Mouse (Mus musculus) bone marrow macrophage, adult 2 months (primary cell): ENCODE data around the gene Ferd3l. TPM values are rescaled to one million over a fixed set of nuclear protein-coding genes. Genes with fewer than 3 reads are reported as not detected.

Source experiments
- H3K27ac ChIP-seq: 2 replicates; pipeline ENCODE4 v1.5.1; 2012; ENCODE audit warnings: low read depth, low read length; ENCODE audit not compliant: insufficient read depth
- H3K4me1 ChIP-seq: 2 replicates; pipeline ENCODE4 v1.6.1; 2012; ENCODE audit warnings: low read length; ENCODE audit not compliant: control insufficient read depth, insufficient read depth
- H3K4me3 ChIP-seq: 2 replicates; pipeline ENCODE4 v1.5.1; 2012; ENCODE audit warnings: mild to moderate bottlenecking, low read length, moderate library complexity; ENCODE audit not compliant: insufficient read depth
- CTCF ChIP-seq: IDR thresholded peaks from 2 replicates; pipeline ENCODE4 v1.5.1; 2012; ENCODE audit warnings: low read depth, mild to moderate bottlenecking, low read length, moderate library complexity
- POLR2A ChIP-seq: IDR thresholded peaks from 2 replicates; pipeline ENCODE4 v1.6.1; 2012; ENCODE audit warnings: mild to moderate bottlenecking, low read depth, low read length, borderline replicate concordance
- polyA plus RNA-seq: library from polyadenylated mRNA; stranded (reverse); fragments of >200 nt; gene quantifications from 2 replicates; pipeline ENCODE4 v1.2.4, GENCODE M21; 2012; ENCODE audit not compliant: missing spikeins, insufficient read depth, insufficient read length

The Ferd3l gene
- polyA plus RNA-seq, 1 experiment = not detected

DNA sequence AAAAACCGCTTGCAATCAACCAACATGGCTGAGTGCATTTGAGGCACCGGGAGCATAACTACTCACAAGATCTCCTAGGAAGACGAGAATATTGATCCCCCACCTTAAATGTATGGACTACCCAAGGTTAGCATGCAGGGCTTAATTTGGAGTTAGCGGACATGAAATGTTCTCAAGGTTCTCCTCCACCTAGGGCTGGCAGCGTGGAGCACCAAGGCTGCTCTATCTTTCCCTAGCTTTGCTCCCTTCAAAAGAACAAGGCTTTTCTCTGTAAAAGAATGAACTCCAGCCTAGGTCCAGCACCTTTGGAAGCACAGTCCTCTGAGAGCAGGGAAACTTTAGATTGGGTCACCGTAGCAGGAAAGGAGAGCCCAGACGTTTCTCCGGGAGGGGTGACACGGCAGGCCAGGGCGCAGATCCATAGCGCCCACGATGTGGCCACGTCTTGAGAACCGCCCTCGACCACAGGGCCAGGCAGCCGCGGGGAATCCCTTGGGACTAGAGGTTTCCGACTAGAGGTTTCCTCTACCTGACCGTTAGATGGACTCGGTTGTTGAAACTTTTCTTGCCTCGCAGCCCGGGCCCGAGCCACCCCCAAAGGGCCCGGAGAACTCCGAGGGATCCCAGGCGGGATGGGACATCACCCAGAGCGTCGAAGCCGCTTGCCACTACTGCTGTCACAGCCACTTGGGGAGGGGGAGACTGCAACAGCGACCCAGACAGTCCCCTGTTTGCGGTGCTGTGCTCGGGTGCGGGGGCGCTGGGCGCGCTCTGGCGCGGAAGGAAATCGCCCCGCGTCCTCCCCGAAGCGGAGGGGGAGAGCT, 28.6 kb downstream of the Ferd3l start:
- no peaks in the 10 kb centered on the region for H3K4me1 ChIP-seq
- TF ChIP-seq CTCF = no peak
- no peak for TF ChIP-seq POLR2A
- H3K4me3 ChIP-seq = no peak overlapping the region
- H3K27ac ChIP-seq = no peak overlapping the region

DNA sequence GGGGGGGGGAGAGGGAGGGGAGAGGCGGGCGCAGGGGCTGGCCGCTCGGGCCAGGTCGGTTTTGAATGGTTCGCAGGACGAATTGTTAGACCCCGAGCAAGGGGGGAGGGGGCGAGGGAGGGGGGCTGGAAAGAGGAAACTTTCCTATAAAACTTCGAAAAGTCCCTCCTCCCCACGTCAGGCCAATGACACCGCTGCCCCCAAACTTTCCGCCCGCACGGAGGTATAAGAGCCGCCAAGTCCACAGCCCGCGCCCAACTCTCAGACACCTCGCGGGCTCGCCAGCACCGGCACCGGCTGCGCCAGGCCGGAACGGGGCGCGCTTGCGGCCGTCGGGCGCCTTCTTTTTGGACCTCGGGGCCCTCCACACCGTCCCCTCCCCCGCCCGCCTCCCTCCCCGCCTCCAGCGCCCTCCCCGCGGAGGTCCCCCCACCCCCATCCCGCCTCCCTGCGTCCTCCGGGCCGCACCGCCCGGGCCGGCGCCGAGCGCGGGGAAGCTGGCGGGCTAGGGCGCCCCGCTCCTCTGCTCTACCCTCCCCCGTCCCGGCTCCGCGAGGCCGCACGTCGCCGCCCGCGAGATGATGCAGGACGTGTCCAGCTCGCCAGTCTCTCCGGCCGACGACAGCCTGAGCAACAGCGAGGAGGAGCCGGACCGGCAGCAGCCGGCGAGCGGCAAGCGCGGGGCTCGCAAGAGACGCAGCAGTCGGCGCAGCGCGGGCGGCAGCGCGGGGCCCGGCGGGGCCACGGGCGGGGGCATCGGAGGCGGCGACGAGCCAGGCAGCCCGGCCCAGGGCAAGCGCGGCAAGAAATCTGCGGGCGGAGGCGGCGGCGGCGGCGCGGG, 29.4 kb downstream of the Ferd3l start, which contains the start of gene Twist1:
Gene Twist1 (plus strand): TSS at position 272 of the 841 bp plus-strand sequence.
- H3K27ac ChIP-seq = no peak within 1 kb of the TSS
- peak within 1 kb of the TSS; percentile 48 for H3K4me3 ChIP-seq
- no peaks in the 10 kb centered on the region for H3K4me1 ChIP-seq
- TF ChIP-seq POLR2A = no peak
- no peak for TF ChIP-seq CTCF

DNA sequence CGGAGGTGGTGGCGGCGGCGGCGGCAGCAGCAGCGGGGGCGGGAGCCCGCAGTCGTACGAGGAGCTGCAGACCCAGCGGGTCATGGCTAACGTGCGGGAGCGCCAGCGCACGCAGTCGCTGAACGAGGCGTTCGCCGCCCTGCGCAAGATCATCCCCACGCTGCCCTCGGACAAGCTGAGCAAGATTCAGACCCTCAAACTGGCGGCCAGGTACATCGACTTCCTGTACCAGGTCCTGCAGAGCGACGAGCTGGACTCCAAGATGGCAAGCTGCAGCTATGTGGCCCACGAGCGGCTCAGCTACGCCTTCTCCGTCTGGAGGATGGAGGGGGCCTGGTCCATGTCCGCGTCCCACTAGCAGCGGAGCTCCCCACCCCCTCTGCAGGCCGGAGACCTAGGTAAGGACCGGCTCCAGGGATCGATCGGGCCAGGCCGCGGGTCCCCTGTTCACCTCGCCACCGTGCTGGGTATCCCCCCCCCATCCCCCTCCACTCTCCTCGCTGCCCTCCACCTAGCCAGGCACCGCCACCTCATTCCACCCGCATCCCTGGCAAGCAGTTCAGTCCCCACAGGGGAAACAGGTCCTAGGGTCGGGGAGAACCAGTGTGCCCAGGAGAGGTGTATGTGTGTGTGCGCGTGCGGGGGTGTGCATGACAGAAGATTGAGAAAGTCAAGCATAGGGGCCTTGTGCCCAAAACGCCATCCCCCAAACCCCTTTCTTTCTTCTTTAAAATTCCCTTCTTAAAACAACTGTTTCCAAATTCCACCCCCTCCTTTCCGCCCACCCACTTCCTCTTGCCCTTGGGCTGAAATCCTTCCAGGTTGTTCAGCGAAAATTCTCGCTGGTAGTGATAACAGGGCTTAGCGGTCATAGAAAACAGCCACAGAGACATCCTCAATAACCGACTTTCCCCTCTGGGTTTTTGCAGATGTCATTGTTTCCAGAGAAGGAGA, 30.3 kb downstream of the Ferd3l start:
- no peak for TF ChIP-seq CTCF
- TF ChIP-seq POLR2A = no peak
- peak overlapping the region; percentile 48; the same call in 1 of the 2 replicates for H3K4me3 ChIP-seq
- H3K27ac ChIP-seq = no peak overlapping the region
- no peaks in the 10 kb centered on the region for H3K4me1 ChIP-seq

DNA sequence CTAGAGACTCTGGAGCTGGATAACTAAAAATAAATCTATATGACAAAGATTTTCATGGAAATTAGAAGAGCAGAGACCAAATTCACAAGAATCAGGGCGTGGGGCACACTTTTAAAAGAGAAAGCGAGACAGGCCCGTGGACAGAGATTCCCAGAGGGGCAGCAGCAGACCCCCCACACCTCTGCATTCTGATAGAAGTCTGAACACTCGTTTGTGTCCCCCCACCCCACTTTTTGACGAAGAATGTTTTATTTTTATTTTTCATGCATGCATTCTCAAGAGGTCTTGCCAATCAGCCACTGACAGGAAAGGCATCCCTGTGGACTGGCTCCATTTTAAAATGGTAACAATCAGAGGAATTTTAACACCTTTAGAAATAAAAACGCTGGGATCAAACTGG, 31.0 kb downstream of the Ferd3l start:
- H3K4me3 ChIP-seq = no peak overlapping the region

DNA sequence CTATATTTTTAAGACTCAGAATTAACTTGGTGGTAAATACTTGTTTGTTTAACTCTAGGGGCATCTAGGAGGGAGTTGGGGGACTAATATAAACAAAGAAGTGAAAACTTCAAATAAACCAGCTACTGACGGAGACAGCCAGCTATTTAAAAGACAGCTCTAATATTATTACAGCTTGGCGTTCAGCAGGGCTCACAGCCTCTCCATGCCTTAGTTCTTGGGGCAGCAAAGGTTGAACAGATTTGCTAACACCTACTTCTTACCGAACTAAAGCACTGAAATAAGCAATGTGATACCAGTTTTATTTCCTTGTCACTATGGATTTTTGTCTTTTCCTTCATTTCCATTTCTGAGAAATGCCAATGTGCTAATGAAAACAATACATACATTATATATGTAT, 31.6 kb downstream of the Ferd3l start:
- Histone ChIP-seq H3K4me3 (no peak overlapping the region), H3K4me1 (no peaks in the 10 kb centered on the region)

More for the DNA sequence above, 31.0 kb downstream of the Ferd3l start:
- no peaks in the 10 kb centered on the region for H3K4me1 ChIP-seq
- TF ChIP-seq POLR2A (no peak), CTCF (no peak)
- no peak overlapping the region for H3K27ac ChIP-seq

DNA sequence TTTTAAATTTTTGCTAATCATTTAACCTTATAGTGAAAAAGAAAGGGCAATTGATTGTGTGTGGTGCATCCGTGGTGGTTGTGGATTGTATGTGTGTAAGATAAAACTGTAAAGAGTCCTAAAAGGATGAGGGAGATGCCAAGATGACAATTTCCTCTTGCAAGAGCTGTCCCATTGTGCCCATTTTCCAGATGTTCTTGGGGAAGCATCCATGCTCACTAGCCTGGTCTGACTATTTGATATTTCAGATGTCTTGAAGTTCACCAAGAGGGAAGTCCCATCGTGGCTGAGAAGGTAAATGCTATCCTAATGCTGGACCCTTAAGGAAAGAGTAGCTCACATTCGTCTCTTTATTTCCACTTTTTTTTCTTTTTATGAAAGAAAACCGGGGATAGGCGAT, 32.8 kb downstream of the Ferd3l start:
- H3K4me1 ChIP-seq = no peaks in the 10 kb centered on the region
- no peak overlapping the region for H3K4me3 ChIP-seq
- no peak overlapping the region for H3K27ac ChIP-seq
- TF ChIP-seq CTCF = no peak
- TF ChIP-seq POLR2A = no peak

More for the DNA sequence above, 31.6 kb downstream of the Ferd3l start:
- no peak overlapping the region for H3K27ac ChIP-seq
- TF ChIP-seq POLR2A (no peak), CTCF (no peak)

DNA sequence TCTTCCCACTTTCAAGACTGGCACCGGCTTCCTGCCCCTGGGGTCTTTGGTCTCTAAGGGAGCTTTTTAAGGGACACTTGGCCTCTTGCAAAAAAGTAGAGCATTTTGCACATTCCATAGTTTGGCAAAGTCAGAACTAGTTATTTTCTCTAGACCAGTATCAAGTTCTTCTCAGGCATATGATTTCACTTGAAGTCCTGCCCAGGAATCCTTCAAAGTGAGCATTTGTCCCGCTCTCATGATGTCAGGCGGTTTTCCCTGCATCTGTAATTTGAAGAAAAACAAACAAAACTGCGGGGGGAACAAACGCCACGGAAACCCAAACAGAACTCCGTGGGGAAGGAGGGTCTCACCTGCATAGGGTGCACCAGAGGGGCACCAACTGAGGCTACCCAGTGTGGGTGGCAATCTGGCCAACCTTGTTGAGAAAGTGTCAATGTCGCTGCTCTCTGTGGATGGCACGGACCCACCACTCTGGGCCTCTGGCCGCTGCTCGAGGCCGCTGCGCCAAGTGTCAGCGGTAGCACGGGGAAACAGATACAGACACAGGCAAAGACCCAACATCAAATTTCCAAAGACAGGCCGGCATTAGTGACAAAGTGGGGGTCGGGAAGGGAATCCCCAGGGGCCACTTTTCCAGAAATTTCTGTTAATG, 34.0 kb downstream of the Ferd3l start:
- Histone ChIP-seq H3K4me3 (peak overlapping the region; percentile 26; the same call in 1 of the 2 replicates), H3K27ac (no peak overlapping the region), H3K4me1 (no peaks in the 10 kb centered on the region)
- TF ChIP-seq POLR2A (no peak), CTCF (no peak)

DNA sequence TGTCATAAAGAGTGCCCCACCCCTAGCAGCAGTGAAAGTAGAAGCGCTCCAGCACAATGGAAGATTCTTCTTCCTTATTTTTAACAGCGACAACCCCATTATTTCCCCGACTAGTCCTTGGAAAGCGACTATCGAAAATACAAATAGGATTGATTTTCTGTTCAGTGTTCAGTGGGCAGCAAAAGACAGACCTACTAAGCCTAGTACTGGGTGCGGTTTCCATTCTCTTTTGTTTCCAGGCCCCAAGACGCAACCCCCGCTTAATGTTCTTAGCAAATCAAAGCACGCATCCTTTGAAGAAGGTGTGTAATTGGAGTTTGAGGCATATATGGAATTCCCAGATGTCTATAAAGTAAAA, 34.5 kb downstream of the Ferd3l start:
- no peak for TF ChIP-seq POLR2A
- TF ChIP-seq CTCF = no peak
- H3K27ac ChIP-seq = no peak overlapping the region
- peak overlapping the region; percentile 26; the same call in 1 of the 2 replicates for H3K4me3 ChIP-seq
- H3K4me1 ChIP-seq = no peaks in the 10 kb centered on the region
